Mouse (Mus musculus): ENCODE results near the gene Hivep3.

GRCm38 (mm10) chr4:119975822-119976221 is 242.2 kb downstream of the Hivep3 start:
- TF ChIP-seq CTCF (IDR thresholded peaks at IDR 0.05; ENCODE audit: low read depth) (no peak), EP300 (optimal IDR thresholded peaks at IDR 0.05) (no peak)
